Mouse (Mus musculus) adrenal gland, postnatal 10 days (tissue): ENCODE results near the gene Gm28043. TPM values are rescaled to one million over a fixed set of nuclear protein-coding genes. Genes with fewer than 3 reads are reported as not detected.
"Not testable (repeated sequence)": the region's sequence is repeated elsewhere in the genome, so short reads cannot be mapped to it uniquely, and the experiment has no call there.

Experiments
- DNase-seq: peaks from one replicate; pipeline ENCODE4 v3.0.0; 2021; ENCODE audit warnings: mixed read lengths
- total RNA-seq, 2 experiments: library from RNA; stranded (reverse); gene quantifications; 2 replicates each; pipeline ENCODE4 v1.2.3; 2021

The Gm28043 gene
- total RNA-seq, 2 experiments from 2014 or later, result 2.3 to 4.6 TPM

- no peak for DNase-seq
Measured at GRCm38 (mm10) chr17:29711745-29712431, 97.2 kb downstream of the Gm28043 start.

- no peak for DNase-seq
Measured at GRCm38 (mm10) chr17:29712565-29712964, 97.9 kb downstream of the Gm28043 start.

GRCm38 (mm10) chr17:29713734-29714133, 99.1 kb downstream of the Gm28043 start:
- DNase-seq, result not testable (repeated sequence)

GRCm38 (mm10) chr17:29716732-29717445, 102.2 kb downstream of the Gm28043 start, which contains the start of gene Ccdc167:
Gene Ccdc167 (minus strand): TSS chr17:29717044.
- DNase-seq, result peak; percentile 97

GRCm38 (mm10) chr17:29718660-29719059, 104.0 kb downstream of the Gm28043 start:
- no peak for DNase-seq

GRCm38 (mm10) chr17:29719628-29720575, 105.2 kb downstream of the Gm28043 start:
- DNase-seq, result no peak

GRCm38 (mm10) chr17:29720755-29721365, 106.2 kb downstream of the Gm28043 start:
- DNase-seq, result no peak

GRCm38 (mm10) chr17:29724610-29725009, 109.9 kb downstream of the Gm28043 start:
- DNase-seq, result peak; percentile 45

- no peak for DNase-seq
Measured at GRCm38 (mm10) chr17:29725027-29725620, 110.4 kb downstream of the Gm28043 start.

- no peak for DNase-seq
Measured at GRCm38 (mm10) chr17:29728082-29728481, 113.4 kb downstream of the Gm28043 start.

- DNase-seq, result peak; percentile 83
Measured at GRCm38 (mm10) chr17:29730510-29731265, 116.0 kb downstream of the Gm28043 start.

GRCm38 (mm10) chr17:29731266-29731952, 116.7 kb downstream of the Gm28043 start:
- peak; percentile 53 for DNase-seq

GRCm38 (mm10) chr17:29731953-29732325, 117.3 kb downstream of the Gm28043 start:
- DNase-seq, result no peak

- DNase-seq, result no peak
Measured at GRCm38 (mm10) chr17:29732522-29732921, 117.8 kb downstream of the Gm28043 start.

- no peak for DNase-seq
Measured at GRCm38 (mm10) chr17:29736448-29737014, 121.9 kb downstream of the Gm28043 start.

- DNase-seq, result peak; percentile 61
Measured at GRCm38 (mm10) chr17:29737849-29738804, 123.5 kb downstream of the Gm28043 start.

GRCm38 (mm10) chr17:29747466-29747865, 132.8 kb downstream of the Gm28043 start:
- DNase-seq, result no peak
